Mouse (Mus musculus) kidney, embryonic 16.5 days (tissue): ENCODE data around the gene Asic3. TPM values are rescaled to one million over a fixed set of nuclear protein-coding genes. Genes with fewer than 3 reads are reported as not detected.

ENCODE experiments used
- ATAC-seq: fragments of 200-750 bp; cut with Nextera tagmentation; 2 replicates; pipeline ENCODE4 v1.8.0; 2017; ENCODE audit warnings: moderate TSS enrichment; ENCODE audit not compliant: low FRiP score, low TSS enrichment
- H3K27ac ChIP-seq: fragments of 300-500 bp; sonication (generic); 2 replicates; pipeline ENCODE4 v1.5.1; 2014; ENCODE audit warnings: low read length
- H3K27me3 ChIP-seq: fragments of 300-500 bp; sonication (generic); 2 replicates; pipeline ENCODE4 v1.6.1; 2014; ENCODE audit warnings: low read length, control low read depth, mixed read lengths; ENCODE audit not compliant: insufficient read depth
- H3K36me3 ChIP-seq: fragments of 300-500 bp; sonication (generic); 2 replicates; pipeline ENCODE4 v1.6.1; 2014; ENCODE audit warnings: low read length, control low read depth, mixed read lengths; ENCODE audit not compliant: insufficient read depth
- H3K4me1 ChIP-seq: fragments of 300-500 bp; sonication (generic); 2 replicates; pipeline ENCODE4 v1.6.1; 2014; ENCODE audit warnings: low read length, control low read depth, mixed read lengths; ENCODE audit not compliant: insufficient read depth
- H3K4me2 ChIP-seq: fragments of 300-500 bp; sonication (generic); replicated peaks from 2 replicates; pipeline ENCODE4 v1.6.1; 2014; ENCODE audit warnings: low read depth, low read length
- H3K4me3 ChIP-seq: fragments of 300-500 bp; sonication (generic); 2 replicates; pipeline ENCODE4 v1.5.1; 2014; ENCODE audit warnings: mild to moderate bottlenecking, low read length
- H3K9ac ChIP-seq: fragments of 300-500 bp; sonication (generic); replicated peaks from 2 replicates; pipeline ENCODE4 v1.6.1; 2014; ENCODE audit warnings: low read length
- H3K9me3 ChIP-seq: fragments of 300-500 bp; sonication (generic); 2 replicates; pipeline ENCODE4 v1.6.1; 2016; ENCODE audit warnings: low read length, control low read depth
- WGBS: fragments of 180-500 bp; shearing (Covaris S2); extraction: QIAGEN DNeasy Blood & Tissue Kit; methylation state at CpG from one replicate; pipeline ENCODE4 v1.1.7; 2014; 5-methylcytosine and 5-hydroxymethylcytosine counted together
- polyA plus RNA-seq: library from polyadenylated mRNA; unstranded; fragments of >200 nt; fragmentation: Nextera tagmentation; extraction: Ambion mirVana; gene quantifications from 2 replicates; pipeline ENCODE4 v1.2.1, GENCODE M21; 2015

Gene Asic3
- polyA plus RNA-seq, 1 experiment from 2014 or later, result 0.40 TPM

DNA sequence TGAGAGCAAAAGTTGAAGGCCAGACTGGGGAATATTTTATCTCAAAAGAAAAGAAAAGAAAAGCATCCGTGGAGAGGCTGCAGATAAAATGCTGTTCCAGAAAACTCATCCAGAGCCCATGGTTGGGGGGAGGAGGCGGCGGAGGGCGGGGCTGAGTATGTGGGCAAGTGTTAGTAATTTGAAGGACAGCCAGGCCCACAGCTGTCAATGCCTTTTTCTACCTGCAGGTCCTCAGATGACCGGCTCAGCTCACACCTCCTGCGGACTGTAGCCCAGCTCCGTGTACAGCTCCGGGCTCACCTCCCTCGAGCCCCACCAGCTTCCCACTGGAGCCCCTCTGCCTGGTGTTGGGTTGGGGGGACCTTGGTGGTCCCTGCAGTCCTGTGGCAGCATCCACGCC lies 13.5 kb upstream of the Asic3 start:
- WGBS, result 89% methylated on average over 10 of the region's 10 CpGs
- H3K27ac ChIP-seq, result no peak overlapping the region
- H3K4me1 ChIP-seq, result peaks cover 5% of the 10 kb centered on the region; the same call in 1 of the 2 replicates
- no peaks in the 10 kb centered on the region for H3K9me3 ChIP-seq
- ATAC-seq, result no peak
- no peak overlapping the region for H3K4me3 ChIP-seq
- H3K36me3 ChIP-seq, result peaks cover 5% of the 10 kb centered on the region
- H3K27me3 ChIP-seq, result no peaks in the 10 kb centered on the region
- H3K9ac ChIP-seq, result no peak overlapping the region
- no peak overlapping the region for H3K4me2 ChIP-seq

DNA sequence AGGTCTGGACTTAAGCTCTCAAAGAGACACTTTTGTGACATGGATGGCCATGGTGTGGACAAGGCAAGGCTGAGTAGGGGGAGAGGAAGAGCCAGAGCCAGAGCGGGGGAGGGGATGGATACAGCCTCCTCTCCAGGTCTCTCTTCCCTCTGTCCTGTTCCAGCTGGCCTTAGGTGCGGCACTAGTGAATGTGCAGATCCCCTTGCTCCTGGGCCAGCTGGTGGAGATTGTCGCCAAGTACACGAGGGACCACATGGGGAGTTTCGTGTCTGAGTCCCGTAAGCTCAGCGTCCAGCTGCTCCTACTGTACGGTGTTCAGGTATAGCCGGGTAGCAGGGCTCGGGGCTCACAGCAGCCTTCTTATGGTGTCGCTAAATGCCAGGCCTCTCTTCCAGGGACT lies 12.8 kb upstream of the Asic3 start:
- H3K36me3 ChIP-seq, result peaks cover 5% of the 10 kb centered on the region

DNA sequence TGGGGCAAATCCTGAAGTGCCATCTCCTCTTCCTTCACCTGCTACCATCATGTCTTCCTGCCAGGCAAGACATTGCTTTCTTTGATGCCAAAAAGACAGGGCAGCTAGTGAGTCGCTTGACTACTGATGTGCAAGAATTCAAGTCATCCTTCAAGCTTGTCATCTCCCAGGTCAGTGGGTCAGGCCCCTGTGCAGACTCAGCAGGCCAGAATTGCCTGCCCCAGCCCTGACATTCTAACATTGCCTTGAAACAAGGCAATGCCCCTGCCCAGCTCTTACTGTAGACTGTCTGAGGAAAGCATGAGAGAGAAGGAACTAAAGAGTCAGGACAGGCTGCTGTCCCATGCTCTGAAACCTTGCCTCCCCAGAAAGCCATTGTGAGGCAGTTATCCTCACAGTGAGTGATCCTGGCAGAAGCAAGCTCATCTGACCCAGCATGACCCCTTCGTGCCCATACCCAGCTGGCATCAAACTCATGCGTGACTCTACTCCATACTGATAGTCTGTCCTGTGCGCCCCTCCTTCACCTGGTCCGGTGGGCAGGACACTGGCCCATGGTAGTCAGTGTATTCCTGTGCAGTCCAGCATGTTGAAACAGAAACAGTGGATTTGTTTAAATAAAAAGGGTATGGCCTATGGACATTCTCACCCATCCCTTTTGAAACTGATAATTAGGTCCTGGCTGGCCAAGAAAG lies 12.1 kb upstream of the Asic3 start:
- H3K27ac ChIP-seq, result no peak overlapping the region

More for the DNA sequence above, 12.8 kb upstream of the Asic3 start:
- Histone ChIP-seq H3K27ac (no peak overlapping the region), H3K27me3 (no peaks in the 10 kb centered on the region), H3K4me3 (no peak overlapping the region), H3K4me1 (no peaks in the 10 kb centered on the region), H3K4me2 (no peak overlapping the region), H3K9ac (no peak overlapping the region), H3K9me3 (no peaks in the 10 kb centered on the region)
- no peak for ATAC-seq
- WGBS, result 94% methylated on average over 11 of the region's 11 CpGs

DNA sequence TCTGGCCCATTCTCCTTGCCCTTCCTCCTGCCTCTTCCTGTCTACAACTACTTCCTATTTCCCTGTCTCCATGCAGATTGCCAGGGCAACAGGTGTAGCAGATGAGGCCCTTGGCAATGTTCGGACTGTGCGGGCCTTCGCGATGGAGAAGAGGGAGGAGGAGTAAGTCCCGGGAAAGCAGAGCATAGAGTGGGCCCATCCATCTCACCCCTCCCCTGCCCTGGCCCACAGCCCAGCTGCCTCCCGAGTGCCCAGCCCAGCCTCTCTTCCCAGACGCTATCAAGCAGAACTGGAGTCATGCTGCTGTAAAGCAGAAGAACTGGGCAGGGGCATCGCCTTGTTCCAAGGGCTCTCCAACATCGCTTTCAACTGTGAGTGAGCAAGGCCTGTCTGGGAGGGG lies 11.2 kb upstream of the Asic3 start:
- Histone ChIP-seq H3K9ac (no peak overlapping the region), H3K27me3 (no peaks in the 10 kb centered on the region), H3K4me3 (no peak overlapping the region), H3K27ac (no peak overlapping the region), H3K4me2 (no peak overlapping the region), H3K9me3 (no peaks in the 10 kb centered on the region), H3K36me3 (peaks cover 17% of the 10 kb centered on the region), H3K4me1 (no peaks in the 10 kb centered on the region)
- ATAC-seq, result no peak
- WGBS, result 89% methylated on average over 9 of the region's 9 CpGs

More for the DNA sequence above, 12.1 kb upstream of the Asic3 start:
- H3K27me3 ChIP-seq, result no peaks in the 10 kb centered on the region
- H3K4me3 ChIP-seq, result no peak overlapping the region
- WGBS, result 90% methylated on average over 5 of the region's 5 CpGs
- H3K4me1 ChIP-seq, result no peaks in the 10 kb centered on the region
- no peak overlapping the region for H3K4me2 ChIP-seq
- peaks cover 8% of the 10 kb centered on the region for H3K36me3 ChIP-seq
- no peak for ATAC-seq
- H3K9ac ChIP-seq, result no peak overlapping the region
- H3K9me3 ChIP-seq, result no peaks in the 10 kb centered on the region

DNA sequence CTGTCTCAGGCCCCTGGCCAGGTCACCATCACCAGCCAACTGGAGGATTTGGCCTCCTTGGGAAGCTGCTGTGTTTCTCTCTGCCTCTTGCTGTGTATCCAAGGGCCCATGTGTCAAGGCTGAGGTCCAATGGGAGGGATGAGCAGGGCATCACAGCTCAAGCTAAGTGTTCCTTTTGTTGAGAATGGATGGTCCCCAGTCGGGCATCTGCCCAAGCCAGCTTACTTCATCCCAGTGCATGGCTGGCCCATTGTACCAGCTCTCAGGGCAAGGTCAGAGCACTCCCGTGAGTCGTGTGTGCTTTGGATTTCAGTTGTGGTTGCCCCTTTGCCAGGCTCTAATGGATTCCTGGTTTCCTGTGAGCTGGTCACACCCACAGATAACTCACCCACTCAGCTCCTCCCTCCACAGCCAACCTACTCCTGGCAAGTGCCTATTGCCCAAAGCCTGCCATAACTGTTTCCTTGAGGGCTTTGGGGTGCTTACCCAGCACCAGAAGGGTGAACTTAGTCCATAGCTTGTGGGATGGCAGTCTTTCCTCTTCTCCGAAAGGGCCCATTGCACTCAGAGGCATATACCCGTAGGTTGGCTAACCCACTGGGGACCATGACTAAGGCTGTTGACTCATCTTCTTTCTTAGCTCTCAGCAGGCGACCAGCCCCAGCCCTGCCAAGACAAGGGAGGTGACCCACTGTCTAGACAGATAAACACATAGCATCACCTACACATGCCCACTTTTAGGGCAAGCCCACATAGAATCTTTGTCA lies 8.4 kb upstream of the Asic3 start:
- peaks cover 21% of the 10 kb centered on the region for H3K36me3 ChIP-seq
- 80% methylated on average over 6 of the region's 6 CpGs for WGBS
- no peak for ATAC-seq

DNA sequence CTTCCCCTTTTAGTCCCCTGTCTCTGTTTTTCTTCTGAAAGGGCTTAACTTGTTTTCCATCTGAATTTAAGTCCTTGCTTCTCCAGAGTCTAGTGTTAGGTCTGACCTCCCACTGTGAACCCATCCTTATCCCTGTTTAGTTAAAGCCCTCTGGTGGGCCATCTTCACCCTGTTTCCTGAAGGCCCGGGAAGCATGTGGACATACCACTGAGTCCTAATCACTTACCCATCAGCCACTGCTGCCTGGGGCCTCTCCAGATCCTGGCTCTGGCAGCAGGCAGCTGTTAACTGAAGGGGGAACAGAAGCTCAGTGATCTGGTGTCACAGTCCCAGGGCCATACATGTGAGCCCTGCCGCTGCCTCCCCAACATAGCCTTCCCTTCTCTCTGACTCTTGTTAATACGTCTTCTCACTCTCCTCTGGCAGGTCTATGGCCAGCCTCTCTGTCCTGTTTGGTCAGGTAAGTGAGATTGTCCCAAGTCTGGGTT lies 7.8 kb upstream of the Asic3 start:
- peaks cover 21% of the 10 kb centered on the region for H3K36me3 ChIP-seq
- no peak for ATAC-seq
- H3K4me3 ChIP-seq, result no peak overlapping the region
- WGBS, result 65% methylated on average over 3 of the region's 3 CpGs
- no peak overlapping the region for H3K4me2 ChIP-seq
- no peaks in the 10 kb centered on the region for H3K4me1 ChIP-seq
- no peaks in the 10 kb centered on the region for H3K27me3 ChIP-seq
- H3K9ac ChIP-seq, result no peak overlapping the region
- H3K9me3 ChIP-seq, result no peaks in the 10 kb centered on the region
- H3K27ac ChIP-seq, result no peak overlapping the region

More for the DNA sequence above, 8.4 kb upstream of the Asic3 start:
- no peaks in the 10 kb centered on the region for H3K9me3 ChIP-seq
- no peak overlapping the region for H3K9ac ChIP-seq
- H3K4me1 ChIP-seq, result no peaks in the 10 kb centered on the region
- no peak overlapping the region for H3K4me2 ChIP-seq
- H3K4me3 ChIP-seq, result no peak overlapping the region
- no peaks in the 10 kb centered on the region for H3K27me3 ChIP-seq
- H3K27ac ChIP-seq, result no peak overlapping the region

DNA sequence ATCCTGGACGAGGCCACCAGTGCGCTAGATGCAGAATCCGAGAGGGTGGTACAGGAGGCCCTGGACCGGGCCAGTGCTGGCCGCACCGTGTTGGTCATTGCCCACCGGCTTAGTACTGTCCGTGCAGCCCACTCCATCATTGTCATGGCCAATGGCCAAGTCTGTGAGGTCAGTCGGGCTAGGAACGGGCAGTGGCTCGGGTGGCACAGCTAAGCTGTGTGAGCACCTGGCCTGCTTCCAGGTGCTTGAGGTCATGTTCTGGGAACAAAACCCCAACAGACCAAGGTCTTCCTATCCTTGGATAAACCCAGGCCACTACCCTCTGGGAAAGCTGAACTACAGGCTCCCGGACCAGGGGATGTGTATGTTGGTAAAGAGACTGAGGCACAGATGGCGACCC lies 4.5 kb upstream of the Asic3 start:
- no peak overlapping the region for H3K4me2 ChIP-seq
- peaks cover 10% of the 10 kb centered on the region for H3K4me1 ChIP-seq
- no peak overlapping the region for H3K9ac ChIP-seq
- H3K27me3 ChIP-seq, result no peaks in the 10 kb centered on the region
- H3K27ac ChIP-seq, result no peak overlapping the region
- peaks cover 16% of the 10 kb centered on the region for H3K36me3 ChIP-seq
- H3K9me3 ChIP-seq, result no peaks in the 10 kb centered on the region
- ATAC-seq, result no peak; the same call in 1 of the 2 replicates
- H3K4me3 ChIP-seq, result no peak overlapping the region
- WGBS, result 92% methylated on average over 13 of the region's 13 CpGs

DNA sequence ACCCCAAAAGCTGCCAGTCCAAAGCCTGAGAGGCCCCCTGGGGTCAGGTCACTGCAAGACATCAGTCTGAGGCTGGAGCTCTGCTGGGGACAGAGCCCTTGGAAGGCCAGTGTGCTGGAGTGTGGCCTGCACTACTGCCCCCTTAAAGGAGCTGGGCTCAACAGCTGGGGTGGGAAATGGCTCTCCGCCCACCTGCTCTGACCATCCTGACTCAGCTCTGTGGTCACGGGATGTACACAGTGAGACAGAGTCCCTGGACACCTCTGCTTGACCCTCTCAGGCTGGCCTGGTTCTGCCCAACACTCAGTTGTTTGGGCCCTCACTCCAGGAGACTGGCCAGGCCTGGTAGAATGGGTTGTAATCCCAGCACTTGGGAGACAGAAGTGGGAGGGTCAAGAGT lies 3.7 kb upstream of the Asic3 start:
- H3K9ac ChIP-seq, result no peak overlapping the region
- no peak for ATAC-seq
- no peak overlapping the region for H3K4me3 ChIP-seq
- peaks cover 13% of the 10 kb centered on the region for H3K4me1 ChIP-seq
- H3K4me2 ChIP-seq, result no peak overlapping the region
- no peaks in the 10 kb centered on the region for H3K27me3 ChIP-seq
- no peaks in the 10 kb centered on the region for H3K9me3 ChIP-seq
- no peak overlapping the region for H3K27ac ChIP-seq
- H3K36me3 ChIP-seq, result peaks cover 16% of the 10 kb centered on the region
- 76% methylated on average over 2 of the region's 2 CpGs for WGBS

DNA sequence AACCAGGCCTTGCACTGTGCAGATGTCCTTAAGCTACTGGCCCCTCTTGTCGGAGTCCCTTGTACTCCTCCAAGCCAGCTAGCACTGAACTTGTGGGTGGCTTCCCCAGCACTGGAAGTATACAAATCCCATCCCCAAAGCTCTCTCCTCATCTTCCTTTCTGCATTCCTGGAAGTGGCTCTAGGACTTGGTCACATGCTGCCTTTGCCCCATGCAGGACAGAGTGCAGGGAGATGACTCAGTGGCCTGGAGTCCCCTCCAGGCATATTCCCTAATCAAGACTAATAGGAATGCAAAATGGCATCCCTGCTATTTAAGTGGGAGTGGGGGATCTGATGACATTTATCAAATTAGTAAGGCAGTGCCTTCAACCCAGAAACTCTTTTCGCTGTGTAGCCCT lies 1.1 kb upstream of the Asic3 start:
- Histone ChIP-seq H3K4me3 (no peak overlapping the region), H3K9ac (no peak overlapping the region), H3K27ac (no peak overlapping the region), H3K4me2 (no peak overlapping the region), H3K4me1 (peaks cover 21% of the 10 kb centered on the region), H3K9me3 (no peaks in the 10 kb centered on the region), H3K27me3 (no peaks in the 10 kb centered on the region), H3K36me3 (peaks cover 3% of the 10 kb centered on the region; the same call in 1 of the 2 replicates)
- WGBS, result 93% methylated on average over 2 of the region's 2 CpGs
- no peak for ATAC-seq

DNA sequence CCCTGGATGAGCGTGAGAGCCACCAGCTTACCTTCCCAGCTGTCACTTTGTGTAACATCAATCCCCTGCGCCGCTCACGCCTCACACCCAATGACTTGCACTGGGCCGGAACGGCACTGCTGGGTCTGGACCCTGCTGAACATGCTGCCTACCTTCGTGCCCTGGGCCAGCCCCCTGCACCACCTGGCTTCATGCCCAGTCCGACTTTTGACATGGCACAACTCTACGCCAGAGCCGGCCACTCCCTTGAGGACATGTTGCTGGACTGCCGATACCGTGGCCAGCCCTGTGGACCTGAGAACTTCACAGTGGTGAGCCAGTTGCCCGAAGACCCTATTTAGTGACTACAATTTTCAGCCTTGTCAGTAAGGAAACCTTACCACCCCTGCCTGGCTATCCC lies 746 bp downstream of the Asic3 start:
- peaks cover 21% of the 10 kb centered on the region for H3K4me1 ChIP-seq
- H3K36me3 ChIP-seq, result 0 out of 2 replicates have a peak, but pooled peaks cover 1% of the 10 kb centered on the region
- H3K4me3 ChIP-seq, result no peak overlapping the region
- 64% methylated on average over 13 of the region's 13 CpGs for WGBS
- no peak overlapping the region for H3K27ac ChIP-seq
- no peaks in the 10 kb centered on the region for H3K27me3 ChIP-seq
- H3K9me3 ChIP-seq, result no peaks in the 10 kb centered on the region
- H3K9ac ChIP-seq, result no peak overlapping the region
- 0 out of 2 replicates have a peak overlapping the region, but pooled peaks have one; percentile 10 for H3K4me2 ChIP-seq
- no peak for ATAC-seq
